Mouse (Mus musculus): Measurements from ENCODE around the gene Gdf15. TPM values are rescaled to one million over a fixed set of nuclear protein-coding genes. Genes with fewer than 3 reads are reported as not detected.

The Gdf15 gene
- polyA plus RNA-seq, 1 experiment from 2014 or later = 1.9 TPM

- H3K27me3 ChIP-seq (replicated peaks; ENCODE audit: control insufficient read depth, insufficient read depth, low read length) = no peaks in the 10 kb centered on the region
- TF ChIP-seq CTCF (IDR thresholded peaks at IDR 0.05; ENCODE audit: low read depth) = no peak
- 91% methylated on average over 13 of the region's 13 CpGs for WGBS
Measured at GRCm38 (mm10) chr8:70602139-70602811, 30.0 kb downstream of the Gdf15 start.

GRCm38 (mm10) chr8:70601271-70601649 lies 31.0 kb downstream of the Gdf15 start:
- no peak for TF ChIP-seq CTCF (IDR thresholded peaks at IDR 0.05; ENCODE audit: low read depth)
- H3K27ac ChIP-seq (ENCODE audit: low read depth, low read length) = no peak overlapping the region; the same call in 1 of the 2 replicates
- no peaks in the 10 kb centered on the region for H3K27me3 ChIP-seq (replicated peaks; ENCODE audit: control insufficient read depth, insufficient read depth, low read length)
- WGBS = 4% methylated on average over 26 of the region's 26 CpGs
- no peak; the same call in 1 of the 2 replicates for ATAC-seq
- peak overlapping the region; percentile 35 for H3K4me2 ChIP-seq (replicated peaks; ENCODE audit: low read depth)
- H3K4me1 ChIP-seq (replicated peaks; ENCODE audit: control insufficient read depth, insufficient read depth, low read length) = no peaks in the 10 kb centered on the region; the same call in 1 of the 2 replicates
- H3K9me3 ChIP-seq (ENCODE audit: control insufficient read depth) = no peaks in the 10 kb centered on the region
- H3K9ac ChIP-seq (ENCODE audit: low read depth, low read length) = no peak overlapping the region
- peaks cover 14% of the 10 kb centered on the region; the same call in 1 of the 2 replicates for H3K36me3 ChIP-seq (ENCODE audit: control insufficient read depth, insufficient read depth)
- H3K4me3 ChIP-seq (ENCODE audit: low read depth, low read length) = no peak overlapping the region

More at GRCm38 (mm10) chr8:70602139-70602811, 30.0 kb downstream of the Gdf15 start:
- H3K9ac ChIP-seq (ENCODE audit: low read depth, low read length) = no peak overlapping the region
- H3K4me1 ChIP-seq (replicated peaks; ENCODE audit: control insufficient read depth, insufficient read depth, low read length) = no peaks in the 10 kb centered on the region; the same call in 1 of the 2 replicates
- peaks cover 9% of the 10 kb centered on the region; the same call in 1 of the 2 replicates for H3K36me3 ChIP-seq (ENCODE audit: control insufficient read depth, insufficient read depth)
- ATAC-seq = no peak
- no peak overlapping the region for H3K4me2 ChIP-seq (replicated peaks; ENCODE audit: low read depth)
- no peaks in the 10 kb centered on the region for H3K9me3 ChIP-seq (ENCODE audit: control insufficient read depth)
- H3K27ac ChIP-seq (ENCODE audit: low read depth, low read length) = no peak overlapping the region; the same call in 1 of the 2 replicates
- H3K4me3 ChIP-seq (ENCODE audit: low read depth, low read length) = no peak overlapping the region

- no peak overlapping the region for H3K4me3 ChIP-seq (ENCODE audit: low read depth, low read length)
- ATAC-seq = no peak
- H3K9ac ChIP-seq (ENCODE audit: low read depth, low read length) = no peak overlapping the region
- H3K9me3 ChIP-seq (ENCODE audit: control insufficient read depth) = no peaks in the 10 kb centered on the region
- 42% methylated on average over 10 of the region's 10 CpGs for WGBS
- H3K27me3 ChIP-seq (replicated peaks; ENCODE audit: control insufficient read depth, insufficient read depth, low read length) = no peaks in the 10 kb centered on the region
- H3K27ac ChIP-seq (ENCODE audit: low read depth, low read length) = no peak overlapping the region; the same call in 1 of the 2 replicates
- peak overlapping the region; percentile 35 for H3K4me2 ChIP-seq (replicated peaks; ENCODE audit: low read depth)
- peaks cover 17% of the 10 kb centered on the region; the same call in 1 of the 2 replicates for H3K36me3 ChIP-seq (ENCODE audit: control insufficient read depth, insufficient read depth)
- no peak for TF ChIP-seq CTCF (IDR thresholded peaks at IDR 0.05; ENCODE audit: low read depth)
- H3K4me1 ChIP-seq (replicated peaks; ENCODE audit: control insufficient read depth, insufficient read depth, low read length) = no peaks in the 10 kb centered on the region; the same call in 1 of the 2 replicates
Measured at GRCm38 (mm10) chr8:70600473-70601270, 31.6 kb downstream of the Gdf15 start.

- Histone ChIP-seq H3K36me3 (ENCODE audit: control insufficient read depth, insufficient read depth) (peaks cover 17% of the 10 kb centered on the region; the same call in 1 of the 2 replicates), H3K27ac (ENCODE audit: low read depth, low read length) (no peak overlapping the region), H3K27me3 (replicated peaks; ENCODE audit: control insufficient read depth, insufficient read depth, low read length) (no peaks in the 10 kb centered on the region), H3K4me3 (ENCODE audit: low read depth, low read length) (no peak overlapping the region), H3K4me2 (replicated peaks; ENCODE audit: low read depth) (no peak overlapping the region), H3K4me1 (replicated peaks; ENCODE audit: control insufficient read depth, insufficient read depth, low read length) (peaks cover 5% of the 10 kb centered on the region; the same call in 1 of the 2 replicates), H3K9ac (ENCODE audit: low read depth, low read length) (no peak overlapping the region), H3K9me3 (ENCODE audit: control insufficient read depth) (no peaks in the 10 kb centered on the region)
- 85% methylated on average over 12 of the region's 12 CpGs for WGBS
- no peak for TF ChIP-seq CTCF (IDR thresholded peaks at IDR 0.05; ENCODE audit: low read depth)
- ATAC-seq = no peak
Measured at GRCm38 (mm10) chr8:70599507-70600290, 32.6 kb downstream of the Gdf15 start.

GRCm38 (mm10) chr8:70598722-70599121 lies 33.5 kb downstream of the Gdf15 start:
- H3K4me1 ChIP-seq (replicated peaks; ENCODE audit: control insufficient read depth, insufficient read depth, low read length) = peaks cover 6% of the 10 kb centered on the region; the same call in 1 of the 2 replicates
- 42% methylated on average over 10 of the region's 10 CpGs for WGBS
- H3K4me3 ChIP-seq (ENCODE audit: low read depth, low read length) = no peak overlapping the region
- H3K27ac ChIP-seq (ENCODE audit: low read depth, low read length) = no peak overlapping the region
- H3K4me2 ChIP-seq (replicated peaks; ENCODE audit: low read depth) = peak overlapping the region; percentile 60
- H3K36me3 ChIP-seq (ENCODE audit: control insufficient read depth, insufficient read depth) = peaks cover 17% of the 10 kb centered on the region; the same call in 1 of the 2 replicates
- no peak for ATAC-seq
- H3K27me3 ChIP-seq (replicated peaks; ENCODE audit: control insufficient read depth, insufficient read depth, low read length) = no peaks in the 10 kb centered on the region
- H3K9ac ChIP-seq (ENCODE audit: low read depth, low read length) = no peak overlapping the region
- TF ChIP-seq CTCF (IDR thresholded peaks at IDR 0.05; ENCODE audit: low read depth) = no peak
- no peaks in the 10 kb centered on the region for H3K9me3 ChIP-seq (ENCODE audit: control insufficient read depth)
